Mouse (Mus musculus) forebrain, embryonic 13.5 days (tissue): ENCODE results near the gene Cnih3. TPM values are rescaled to one million over a fixed set of nuclear protein-coding genes. Genes with fewer than 3 reads are reported as not detected.

Experiments used
- ATAC-seq: fragments of 200-750 bp; cut with Nextera tagmentation; 2 replicates; pipeline ENCODE4 v1.8.0; 2017
- H3K27ac ChIP-seq: fragments of 300-500 bp; sonication (generic); 2 replicates; pipeline ENCODE4 v1.5.1; 2015; ENCODE audit warnings: inconsistent platforms, mild to moderate bottlenecking, moderate library complexity
- H3K27me3 ChIP-seq: fragments of 300-500 bp; sonication (generic); 2 replicates; pipeline ENCODE4 v1.6.1; 2015; ENCODE audit warnings: mild to moderate bottlenecking, inconsistent platforms
- H3K36me3 ChIP-seq: fragments of 300-500 bp; sonication (generic); 2 replicates; pipeline ENCODE4 v1.6.1; 2015; ENCODE audit warnings: mild to moderate bottlenecking, inconsistent platforms; ENCODE audit not compliant: poor library complexity, severe bottlenecking
- H3K4me1 ChIP-seq: fragments of 300-500 bp; sonication (generic); 2 replicates; pipeline ENCODE4 v1.6.1; 2015; ENCODE audit warnings: inconsistent platforms
- H3K4me2 ChIP-seq: fragments of 300-500 bp; sonication (generic); 2 replicates; pipeline ENCODE4 v1.6.1; 2015; ENCODE audit warnings: inconsistent platforms, mild to moderate bottlenecking, moderate library complexity
- H3K4me3 ChIP-seq: fragments of 300-500 bp; sonication (generic); 2 replicates; pipeline ENCODE4 v1.5.1; 2015; ENCODE audit warnings: mild to moderate bottlenecking, inconsistent platforms
- H3K9ac ChIP-seq: fragments of 300-500 bp; sonication (generic); 2 replicates; pipeline ENCODE4 v1.6.1; 2015; ENCODE audit warnings: mild to moderate bottlenecking, inconsistent platforms
- H3K9me3 ChIP-seq: fragments of 300-500 bp; sonication (generic); replicated peaks from 2 replicates; pipeline ENCODE4 v1.6.1; 2016; ENCODE audit warnings: inconsistent platforms
- whole genome bisulfite sequencing: fragments of 180-500 bp; shearing (Covaris S2); methylation state at CpG from one replicate; pipeline ENCODE4 v1.1.7; 2015; 5-methylcytosine and 5-hydroxymethylcytosine counted together
- polyA plus RNA-seq: library from polyadenylated mRNA; unstranded; fragments of >200 nt; fragmentation: Nextera tagmentation; extraction: Ambion mirVana; gene quantifications from 2 replicates; pipeline ENCODE4 v1.2.1, GENCODE M21; 2015

Cnih3 gene
- polyA plus RNA-seq, 1 experiment from 2014 or later = 9.8 TPM

DNA sequence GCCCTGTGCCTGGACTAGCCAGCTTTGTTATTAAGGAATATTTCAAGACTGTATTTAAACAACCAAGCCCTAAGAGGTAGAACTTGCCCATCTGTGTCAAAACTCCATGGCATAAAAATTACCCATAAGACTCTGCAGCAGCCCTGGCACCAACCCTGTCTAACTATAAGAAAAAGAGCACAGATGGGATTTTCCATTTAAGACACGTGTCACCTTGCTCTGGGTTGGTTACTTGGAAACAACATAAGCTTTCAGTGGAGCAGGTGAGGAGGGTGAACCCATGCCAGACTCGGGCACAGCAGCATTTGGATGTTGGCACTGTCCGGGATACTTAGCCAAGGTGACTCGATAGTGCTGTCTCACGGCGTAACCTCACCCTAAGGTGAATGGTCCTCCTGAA, 113.6 kb downstream of the Cnih3 start:
- Histone ChIP-seq H3K36me3 (no peaks in the 10 kb centered on the region), H3K9me3 (peaks cover 2% of the 10 kb centered on the region; the same call in 1 of the 2 replicates), H3K4me3 (no peak overlapping the region), H3K4me2 (no peak overlapping the region), H3K4me1 (0 out of 2 replicates have a peak, but pooled peaks cover 3% of the 10 kb centered on the region), H3K27me3 (no peaks in the 10 kb centered on the region), H3K27ac (no peak overlapping the region), H3K9ac (no peak overlapping the region)
- WGBS = 83% methylated on average over 6 of the region's 6 CpGs
- peak; percentile 16; the same call in 1 of the 2 replicates for ATAC-seq

DNA sequence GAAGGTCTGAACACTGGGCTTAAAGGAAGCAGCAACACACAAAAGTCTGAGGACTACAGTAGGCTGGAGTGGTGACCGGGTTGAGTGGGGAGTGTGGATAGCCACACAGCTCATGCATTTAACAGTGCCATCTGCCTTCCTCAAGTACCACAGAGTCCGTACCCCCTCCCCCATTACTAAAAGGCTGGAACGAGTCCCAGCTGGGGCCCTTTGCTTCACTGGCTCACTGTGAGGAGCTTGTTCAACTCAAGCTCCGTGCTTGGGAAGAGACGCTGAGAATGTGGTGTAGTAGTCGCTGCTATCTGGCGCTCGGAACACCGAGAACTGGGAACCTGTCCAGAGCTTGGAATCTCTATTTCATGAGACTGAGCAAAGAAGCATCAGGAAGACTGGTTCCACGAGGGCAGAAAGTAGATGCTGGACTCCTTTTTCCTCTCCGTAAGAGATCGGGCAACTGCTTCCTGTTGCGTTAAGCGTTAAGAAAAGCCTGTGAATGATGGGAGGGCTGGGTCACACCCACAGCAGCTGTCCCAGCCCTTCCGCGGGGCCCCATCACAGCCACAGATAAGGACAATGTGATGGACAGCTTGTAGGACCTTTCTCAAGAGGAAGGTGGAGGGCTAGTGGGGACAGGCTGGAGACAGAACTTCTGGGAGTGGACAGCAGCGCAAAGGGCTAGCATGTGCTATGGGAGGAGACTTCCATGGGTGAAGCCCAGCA, 114.3 kb downstream of the Cnih3 start:
- WGBS = 76% methylated on average over 17 of the region's 17 CpGs
- Histone ChIP-seq H3K36me3 (no peaks in the 10 kb centered on the region), H3K9me3 (peaks cover 9% of the 10 kb centered on the region), H3K4me2 (no peak overlapping the region), H3K4me1 (0 out of 2 replicates have a peak, but pooled peaks cover 3% of the 10 kb centered on the region), H3K9ac (no peak overlapping the region), H3K27me3 (no peaks in the 10 kb centered on the region), H3K4me3 (no peak overlapping the region), H3K27ac (no peak overlapping the region)
- peak; percentile 69 for ATAC-seq

DNA sequence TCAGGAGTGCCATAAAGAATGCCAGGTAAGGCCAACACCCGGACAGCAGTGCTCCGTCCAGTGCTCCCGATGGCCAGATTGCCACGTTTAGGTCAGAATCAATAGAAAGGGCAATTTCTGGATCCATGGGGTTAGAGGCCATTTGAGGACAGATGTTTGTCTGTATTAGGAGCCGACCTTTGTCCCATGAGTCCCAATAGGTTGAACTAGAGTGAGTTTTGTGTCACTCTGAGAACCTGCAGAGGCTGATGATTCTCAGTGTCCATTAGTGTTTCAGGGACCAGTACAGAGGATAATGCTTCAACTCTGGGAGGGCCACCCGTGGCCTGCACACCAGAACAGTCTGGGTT, 114.9 kb downstream of the Cnih3 start:
- H3K4me2 ChIP-seq = no peak overlapping the region

DNA sequence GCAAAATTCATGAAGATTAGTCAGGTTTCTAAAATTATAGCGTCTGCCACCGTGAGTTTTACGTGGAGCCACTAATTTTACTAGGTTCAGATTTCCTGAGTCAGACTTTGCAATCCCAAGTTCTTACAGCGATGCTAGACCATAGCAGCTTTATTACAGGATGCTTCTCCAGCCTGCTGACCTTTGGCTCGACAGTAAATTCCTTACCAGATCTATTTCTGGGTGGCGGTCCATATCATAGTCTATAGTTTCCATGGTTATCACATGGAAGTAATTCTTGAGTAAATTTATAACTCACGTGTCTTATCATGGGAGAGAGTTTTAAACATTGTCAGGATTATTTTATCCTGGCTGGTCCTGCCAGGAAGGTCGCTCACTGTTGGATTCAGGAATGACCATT, 117.0 kb downstream of the Cnih3 start:
- H3K36me3 ChIP-seq = no peaks in the 10 kb centered on the region
- 0 out of 2 replicates have a peak, but pooled peaks cover 3% of the 10 kb centered on the region for H3K4me1 ChIP-seq
- no peak for ATAC-seq
- H3K27ac ChIP-seq = no peak overlapping the region
- H3K4me2 ChIP-seq = no peak overlapping the region
- no peak overlapping the region for H3K9ac ChIP-seq
- no peak overlapping the region for H3K4me3 ChIP-seq
- H3K27me3 ChIP-seq = no peaks in the 10 kb centered on the region
- H3K9me3 ChIP-seq = peaks cover 9% of the 10 kb centered on the region
- 89% methylated on average over 8 of the region's 8 CpGs for WGBS

More for the DNA sequence above, 114.9 kb downstream of the Cnih3 start:
- no peak overlapping the region for H3K4me3 ChIP-seq
- H3K9me3 ChIP-seq = peaks cover 9% of the 10 kb centered on the region
- H3K36me3 ChIP-seq = no peaks in the 10 kb centered on the region
- no peak overlapping the region for H3K27ac ChIP-seq
- no peak overlapping the region for H3K9ac ChIP-seq
- 91% methylated on average over 6 of the region's 6 CpGs for WGBS
- H3K4me1 ChIP-seq = 0 out of 2 replicates have a peak, but pooled peaks cover 3% of the 10 kb centered on the region
- ATAC-seq = no peak
- H3K27me3 ChIP-seq = no peaks in the 10 kb centered on the region

DNA sequence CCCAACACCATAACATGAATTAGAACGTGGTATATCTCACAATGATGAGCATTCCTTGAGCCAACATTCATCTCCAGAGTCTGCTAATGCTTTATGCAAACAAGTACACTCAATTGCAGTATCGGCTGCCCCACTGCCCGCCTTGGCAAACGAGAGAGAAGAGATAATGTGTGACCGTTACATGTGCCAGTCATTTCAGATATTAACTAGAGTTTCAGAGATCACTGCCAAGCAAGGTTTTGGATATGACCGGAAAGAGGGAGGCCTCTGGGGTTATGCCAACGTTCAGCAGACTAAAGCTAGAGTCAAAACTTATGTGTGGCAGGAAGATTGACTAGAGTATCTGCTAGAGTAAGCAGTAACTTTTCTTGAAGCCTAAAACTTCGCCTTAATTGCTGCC, 123.7 kb downstream of the Cnih3 start:
- H3K4me1 ChIP-seq = no peaks in the 10 kb centered on the region
- 81% methylated on average over 8 of the region's 8 CpGs for WGBS
- no peaks in the 10 kb centered on the region for H3K36me3 ChIP-seq

DNA sequence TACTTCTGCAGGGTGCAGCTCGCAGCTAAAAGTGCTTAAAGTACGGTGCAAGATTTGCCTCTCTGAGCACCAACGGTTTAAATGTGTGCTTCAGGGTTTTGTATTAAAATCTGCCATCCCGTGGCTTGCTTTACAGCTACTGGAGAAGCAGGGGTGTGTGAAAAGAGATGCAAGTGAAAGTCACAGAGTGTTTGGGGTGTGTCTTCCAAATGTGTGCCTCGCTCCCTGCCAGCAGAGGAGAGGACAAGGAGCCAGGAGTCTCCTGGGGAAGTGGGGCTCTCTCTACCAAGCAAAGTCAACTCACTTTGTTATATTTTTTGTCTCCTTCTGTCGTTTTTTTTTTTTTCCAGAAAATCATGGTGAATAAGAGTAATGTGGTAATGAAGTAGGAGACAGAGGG, 124.1 kb downstream of the Cnih3 start:
- Histone ChIP-seq H3K27me3 (no peaks in the 10 kb centered on the region), H3K36me3 (no peaks in the 10 kb centered on the region), H3K27ac (no peak overlapping the region), H3K9ac (no peak overlapping the region), H3K4me3 (no peak overlapping the region), H3K9me3 (peaks cover 2% of the 10 kb centered on the region; the same call in 1 of the 2 replicates), H3K4me1 (no peaks in the 10 kb centered on the region), H3K4me2 (no peak overlapping the region)
- WGBS = 84% methylated on average over 6 of the region's 6 CpGs
- ATAC-seq = no peak

More for the DNA sequence above, 123.7 kb downstream of the Cnih3 start:
- no peak for ATAC-seq
- no peak overlapping the region for H3K27ac ChIP-seq
- H3K4me2 ChIP-seq = no peak overlapping the region
- H3K4me3 ChIP-seq = no peak overlapping the region
- no peak overlapping the region for H3K9ac ChIP-seq
- peaks cover 6% of the 10 kb centered on the region for H3K9me3 ChIP-seq
- H3K27me3 ChIP-seq = no peaks in the 10 kb centered on the region

DNA sequence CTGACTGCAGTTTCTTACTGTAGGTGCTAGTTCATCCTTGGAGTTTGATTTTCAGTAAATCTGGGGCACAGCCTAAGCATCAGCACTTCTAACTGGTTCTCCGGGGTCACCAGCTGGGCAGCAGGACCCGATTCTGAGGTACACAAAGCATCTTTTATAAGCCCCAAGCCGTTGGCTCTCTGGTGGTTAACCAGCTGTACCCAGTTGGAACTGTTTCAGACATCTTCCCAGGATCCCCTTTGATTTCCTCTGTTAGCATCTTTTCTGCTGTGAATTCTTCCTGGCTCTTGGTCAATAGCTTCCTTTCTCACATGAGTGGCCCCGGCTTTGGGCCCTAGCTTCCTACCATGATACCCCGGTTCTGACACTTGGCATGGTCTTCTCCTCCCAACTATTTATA, 132.3 kb downstream of the Cnih3 start:
- H3K9me3 ChIP-seq = no peaks in the 10 kb centered on the region
- H3K27me3 ChIP-seq = no peaks in the 10 kb centered on the region
- H3K27ac ChIP-seq = no peak overlapping the region
- no peaks in the 10 kb centered on the region; the same call in 1 of the 2 replicates for H3K4me1 ChIP-seq
- WGBS = 71% methylated on average over 5 of the region's 5 CpGs
- H3K4me2 ChIP-seq = no peak overlapping the region
- H3K4me3 ChIP-seq = no peak overlapping the region
- H3K9ac ChIP-seq = no peak overlapping the region
- no peak for ATAC-seq
- H3K36me3 ChIP-seq = no peaks in the 10 kb centered on the region

DNA sequence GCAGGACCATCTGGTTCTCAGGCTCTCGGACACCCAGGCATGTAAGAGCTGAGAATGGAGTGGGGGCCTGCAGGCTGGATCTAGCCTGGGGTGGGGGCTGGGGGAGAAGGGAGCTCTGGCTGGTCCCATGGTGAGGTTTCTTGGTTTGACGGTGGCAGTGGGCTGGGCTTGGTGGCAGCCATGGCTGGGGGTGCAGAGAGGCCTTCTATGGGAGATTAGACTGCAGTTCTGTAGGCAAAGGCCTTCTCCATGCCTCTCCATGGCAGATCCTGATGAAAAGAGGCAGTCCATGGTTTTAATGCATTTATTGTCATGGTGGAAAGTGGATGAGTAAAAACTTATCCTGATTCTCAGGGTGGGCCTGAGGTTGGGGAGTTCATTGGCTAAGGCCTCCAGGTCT, 151.0 kb downstream of the Cnih3 start:
- Histone ChIP-seq H3K4me3 (no peak overlapping the region), H3K9me3 (no peaks in the 10 kb centered on the region), H3K4me2 (no peak overlapping the region), H3K27me3 (no peaks in the 10 kb centered on the region), H3K9ac (no peak overlapping the region), H3K4me1 (no peaks in the 10 kb centered on the region), H3K36me3 (no peaks in the 10 kb centered on the region), H3K27ac (no peak overlapping the region)
- no peak for ATAC-seq
- 75% methylated on average over 2 of the region's 2 CpGs for WGBS

DNA sequence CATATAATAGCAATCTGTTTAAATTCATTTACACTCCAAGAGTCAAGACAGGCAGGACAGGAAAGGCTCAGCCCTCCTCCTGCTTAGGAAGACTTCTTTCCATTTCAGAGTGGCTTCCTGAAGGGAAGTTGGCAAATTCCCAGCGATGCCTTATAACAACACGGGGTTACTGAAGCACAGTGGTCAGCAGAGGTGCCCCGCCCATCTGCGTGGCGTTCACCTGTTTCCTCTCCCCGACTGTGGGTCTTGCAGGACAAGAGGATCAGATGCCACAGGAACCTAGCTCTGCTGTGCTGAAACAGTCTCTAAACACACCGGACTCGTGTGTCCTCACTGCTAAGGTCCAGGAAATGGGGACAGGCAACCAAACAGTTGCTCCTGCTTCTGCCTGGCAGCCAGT, 152.9 kb downstream of the Cnih3 start:
- no peak for ATAC-seq
- H3K9me3 ChIP-seq = no peaks in the 10 kb centered on the region
- 77% methylated on average over 8 of the region's 8 CpGs for WGBS
- no peak overlapping the region for H3K4me2 ChIP-seq
- H3K27ac ChIP-seq = no peak overlapping the region
- H3K4me3 ChIP-seq = no peak overlapping the region
- H3K27me3 ChIP-seq = no peaks in the 10 kb centered on the region
- H3K9ac ChIP-seq = no peak overlapping the region
- no peaks in the 10 kb centered on the region for H3K4me1 ChIP-seq
- no peaks in the 10 kb centered on the region for H3K36me3 ChIP-seq

Other genes with a start within 250 kb of the Cnih3 start
- gene Nvl, start 208.4 kb upstream of the Cnih3 start, polyA plus RNA-seq = 41.7 and 44.1 TPM in 2 replicates
- gene Cnih4, start 207.9 kb upstream of the Cnih3 start, polyA plus RNA-seq = 94.9 and 99.5 TPM in 2 replicates
- gene Wdr26, start 140.6 kb upstream of the Cnih3 start, polyA plus RNA-seq = 44.7 and 45.2 TPM in 2 replicates
- gene Ccdc121, start 158.8 kb downstream of the Cnih3 start, polyA plus RNA-seq = not detected in 2 replicates
- 1.4 and 2.0 TPM in 2 replicates for gene Dnah14, start 223.9 kb downstream of the Cnih3 start, polyA plus RNA-seq